Mouse (Mus musculus): ENCODE measurements at regions not wholly inside any gene's neighbourhood (a gene's known extent, or its start where the extent isn't known, plus 50 kb on each side); places are given as distances from the start of the nearest gene placed in this dataset.

- TF ChIP-seq GATA1 (IDR thresholded peaks at IDR 0.05; ENCODE audit: low read length) (no peak), TAL1 (IDR thresholded peaks at IDR 0.05; ENCODE audit: low read length) (no peak)
Measured at GRCm38 (mm10) chr17:84896572-84896971, 60.0 kb upstream of the Ppm1b start.

All from erythroblast, embryonic 14.5 days (primary cell).